Mouse (Mus musculus): Measurements from ENCODE around the gene Rad9a.

DNA sequence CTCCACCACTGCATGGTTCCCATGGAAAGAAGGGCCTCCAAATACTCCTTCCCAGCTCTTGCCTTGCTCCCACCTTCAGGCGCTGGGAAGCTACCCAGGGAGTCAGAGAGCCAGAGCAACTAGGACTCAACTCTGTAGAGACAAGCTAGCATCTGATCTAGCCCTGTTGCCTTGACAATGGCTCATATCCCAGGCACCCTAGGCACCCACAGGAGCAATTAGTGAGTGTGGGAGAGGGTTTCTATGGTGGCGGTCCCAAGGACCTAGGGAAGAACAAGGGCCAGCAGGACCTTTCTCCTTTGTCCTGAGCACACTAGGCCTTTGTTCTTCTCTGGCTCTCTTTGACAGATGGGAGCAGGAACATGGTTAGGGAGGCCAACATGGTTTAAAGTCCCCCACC is 17.8 kb downstream of the Rad9a start:
- TF ChIP-seq GATA1 (IDR thresholded peaks at IDR 0.05; ENCODE audit: borderline replicate concordance, low read length): no peak
- no peak for TF ChIP-seq FLI1 (IDR thresholded peaks at IDR 0.05; ENCODE audit: low read length)

All from megakaryocyte, embryonic 14.5 days (primary cell).